Mouse (Mus musculus) thymus, postnatal 36 days (tissue): Measurements from ENCODE around the gene Lrrc47.

Source experiments
- DNase-seq, 2 experiments: peaks; one replicate each; pipeline ENCODE4 v3.0.0; 2022; ENCODE audit warnings: mixed read lengths in 2 of 2

Lrrc47 gene

GRCm38 (mm10) chr4:154011646-154012089, at the start of gene Lrrc47:
Gene Lrrc47 (plus strand): TSS chr4:154011731.
- DNase-seq: peak; percentile 79 to 80

GRCm38 (mm10) chr4:153962631-153963030, 48.9 kb upstream of the Lrrc47 start:
- DNase-seq: no peak

GRCm38 (mm10) chr4:153966651-153967050, 44.9 kb upstream of the Lrrc47 start:
- DNase-seq: no peak

GRCm38 (mm10) chr4:153967556-153967955, 44.0 kb upstream of the Lrrc47 start:
- no peak for DNase-seq

GRCm38 (mm10) chr4:153968063-153968462, 43.5 kb upstream of the Lrrc47 start:
- DNase-seq: no peak

GRCm38 (mm10) chr4:153974431-153975291, 36.9 kb upstream of the Lrrc47 start, which contains the start of the genes Dffb and Cep104:
Gene Dffb (minus strand): TSS chr4:153975126.
Gene Cep104 (plus strand): TSS chr4:153975194.
- DNase-seq: peak; percentile 89 to 90

GRCm38 (mm10) chr4:153975292-153975662, 36.3 kb upstream of the Lrrc47 start:
- DNase-seq: no peak

GRCm38 (mm10) chr4:153975768-153976167, 35.8 kb upstream of the Lrrc47 start:
- DNase-seq: no peak

GRCm38 (mm10) chr4:153979243-153979642, 32.3 kb upstream of the Lrrc47 start:
- no peak for DNase-seq

GRCm38 (mm10) chr4:153980470-153980869, 31.1 kb upstream of the Lrrc47 start:
- DNase-seq: no peak

GRCm38 (mm10) chr4:153992715-153993114, 18.8 kb upstream of the Lrrc47 start:
- DNase-seq: no peak

GRCm38 (mm10) chr4:153993505-153993904, 18.0 kb upstream of the Lrrc47 start:
- no peak for DNase-seq

- DNase-seq: no peak
Observed at GRCm38 (mm10) chr4:154005488-154005887, 6.0 kb upstream of the Lrrc47 start.

GRCm38 (mm10) chr4:154006264-154006663, 5.3 kb upstream of the Lrrc47 start:
- DNase-seq: no peak

- DNase-seq: no peak
Observed at GRCm38 (mm10) chr4:154007759-154008158, 3.8 kb upstream of the Lrrc47 start.

- no peak for DNase-seq
Observed at GRCm38 (mm10) chr4:154010907-154011645, 455 bp upstream of the Lrrc47 start.

- DNase-seq: peak; percentile 28 to 47
Observed at GRCm38 (mm10) chr4:154012132-154012882, 776 bp downstream of the Lrrc47 start.

GRCm38 (mm10) chr4:154015476-154015875, 3.9 kb downstream of the Lrrc47 start:
- no peak for DNase-seq

- DNase-seq: peak; percentile 41 to 44
Observed at GRCm38 (mm10) chr4:154019571-154019970, 8.0 kb downstream of the Lrrc47 start.

- DNase-seq: no peak
Observed at GRCm38 (mm10) chr4:154021432-154021831, 9.9 kb downstream of the Lrrc47 start.

GRCm38 (mm10) chr4:154022407-154022806, 10.9 kb downstream of the Lrrc47 start:
- no peak for DNase-seq

GRCm38 (mm10) chr4:154022844-154023243, 11.3 kb downstream of the Lrrc47 start:
- DNase-seq: no peak
